Mouse (Mus musculus) liver, embryonic 14.5 days (tissue): ENCODE results near the gene Tecpr1. TPM values are rescaled to one million over a fixed set of nuclear protein-coding genes. Genes with fewer than 3 reads are reported as not detected.

Experiments
- ATAC-seq: fragments of 200-750 bp; cut with Nextera tagmentation; 2 replicates; pipeline ENCODE4 v1.8.0; 2017; ENCODE audit warnings: moderate number of reproducible peaks, mild to moderate bottlenecking, moderate library complexity; ENCODE audit not compliant: insufficient read depth
- DNase-seq, 3 experiments: peaks; one replicate each; pipeline ENCODE4 v3.0.0-alpha.2; 2012 to 2013; ENCODE audit warnings: low read depth in 3 of 3, low spot score in 3 of 3
- H3K27ac ChIP-seq: fragments of 300-500 bp; sonication (generic); 2 replicates; pipeline ENCODE4 v1.5.1; 2014; ENCODE audit warnings: moderate library complexity, mild to moderate bottlenecking, control low read depth, inconsistent platforms
- H3K27me3 ChIP-seq: fragments of 300-500 bp; sonication (generic); 2 replicates; pipeline ENCODE4 v1.6.1; 2014; ENCODE audit warnings: mild to moderate bottlenecking, low read length, moderate library complexity; ENCODE audit not compliant: control insufficient read depth, insufficient read depth
- H3K36me3 ChIP-seq: fragments of 300-500 bp; sonication (generic); replicated peaks from 2 replicates; pipeline ENCODE4 v1.6.1; 2014; ENCODE audit warnings: low read depth; ENCODE audit not compliant: control insufficient read depth, insufficient read depth
- H3K4me1 ChIP-seq, 2 experiments: fragments of 200-500 bp in 1 of 2; fragments of 300-500 bp in 1 of 2; sonication (generic) in 1 of 2; replicated peaks; 2 replicates each; pipeline ENCODE4 v1.6.1; 2012 to 2014; ENCODE audit warnings: antibody characterized with exemption in 1 of 2, inconsistent platforms in 1 of 2, low read length in 1 of 2; ENCODE audit not compliant: control insufficient read depth in 2 of 2, insufficient read depth in 2 of 2
- H3K4me2 ChIP-seq: fragments of 300-500 bp; sonication (generic); 2 replicates; pipeline ENCODE4 v1.6.1; 2014; ENCODE audit warnings: low read depth, mild to moderate bottlenecking, control low read depth, moderate library complexity
- H3K4me3 ChIP-seq, 2 experiments: fragments of 200-500 bp in 1 of 2; fragments of 300-500 bp in 1 of 2; sonication (generic) in 1 of 2; 2 replicates each; pipeline ENCODE4 v1.5.1; 2012 to 2014; ENCODE audit warnings: low read depth in 2 of 2, low read length in 2 of 2, mild to moderate bottlenecking in 2 of 2, control low read depth in 1 of 2, inconsistent platforms in 1 of 2, moderate library complexity in 1 of 2; ENCODE audit not compliant: insufficient read depth in 1 of 2
- H3K9ac ChIP-seq: fragments of 300-500 bp; sonication (generic); replicated peaks from 2 replicates; pipeline ENCODE4 v1.6.1; 2014; ENCODE audit warnings: mild to moderate bottlenecking, control low read depth, moderate library complexity
- H3K9me3 ChIP-seq: fragments of 300-500 bp; sonication (generic); 2 replicates; pipeline ENCODE4 v1.6.1; 2016; ENCODE audit warnings: low read length, mixed read lengths; ENCODE audit not compliant: control insufficient read depth
- CTCF ChIP-seq: IDR thresholded peaks from 2 replicates; pipeline ENCODE4 v1.5.1; 2016; ENCODE audit warnings: antibody characterized with exemption, low read depth, control low read depth
- EP300 ChIP-seq: IDR thresholded peaks from 2 replicates; pipeline ENCODE4 v1.6.1; 2016; ENCODE audit warnings: antibody characterized with exemption, low read depth
- WGBS: fragments of 180-500 bp; shearing (Covaris S2); extraction: QIAGEN DNeasy Blood & Tissue Kit; methylation state at CpG from one replicate; pipeline ENCODE4 v1.1.7; 2014; ENCODE audit not compliant: insufficient replicate concordance; 5-methylcytosine and 5-hydroxymethylcytosine counted together
- polyA plus RNA-seq, 2 experiments: library from polyadenylated mRNA; depleted of rRNA in 1 of 2; stranded (reverse) in 1 of 2; unstranded in 1 of 2; fragments of >200 nt; fragmentation: Nextera tagmentation in 1 of 2; extraction: Ambion mirVana in 1 of 2; gene quantifications; 2 replicates each; pipeline versions ENCODE4 v1.2.1 to v1.2.3; 2012 to 2014

Gene Tecpr1
- polyA plus RNA-seq, 2 experiments: 1.3 to 2.6 TPM

DNA sequence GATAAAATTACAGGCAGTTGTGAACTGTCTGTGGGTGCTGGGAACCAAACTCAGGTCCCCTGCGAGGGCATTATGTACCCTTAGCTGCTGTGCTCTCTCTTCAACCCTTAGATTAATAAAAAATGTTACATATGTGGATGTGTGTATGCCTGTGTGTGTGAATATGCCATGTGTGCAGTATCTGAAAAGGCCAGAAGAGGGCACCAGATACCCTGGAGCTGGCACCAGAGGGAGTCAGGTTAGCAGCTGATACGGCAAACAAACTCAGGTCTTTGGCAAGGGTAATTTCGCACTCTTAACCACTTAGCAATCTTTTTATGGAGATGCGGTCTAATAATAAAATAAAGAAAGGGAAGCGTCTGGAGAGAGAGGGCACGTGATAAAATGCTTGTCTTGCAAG is 21.0 kb downstream of the Tecpr1 start:
- 80% methylated on average over 6 of the region's 6 CpGs for WGBS
- Histone ChIP-seq H3K27me3 (no peaks in the 10 kb centered on the region), H3K9ac (no peak overlapping the region), H3K9me3 (no peaks in the 10 kb centered on the region), H3K4me1 (no peaks in the 10 kb centered on the region), H3K27ac (no peak overlapping the region), H3K36me3 (no peaks in the 10 kb centered on the region), H3K4me3 (no peak overlapping the region), H3K4me2 (no peak overlapping the region)
- ATAC-seq (no peak), DNase-seq (no peak)
- peak; percentile 52 for TF ChIP-seq CTCF
- no peak for TF ChIP-seq EP300

- Histone ChIP-seq H3K27me3 (no peaks in the 10 kb centered on the region), H3K9ac (no peak overlapping the region), H3K36me3 (no peaks in the 10 kb centered on the region), H3K9me3 (no peaks in the 10 kb centered on the region), H3K4me1 (no peaks in the 10 kb centered on the region), H3K4me3 (no peak overlapping the region), H3K27ac (no peak overlapping the region), H3K4me2 (no peak overlapping the region)
- WGBS: 83% methylated on average over 11 of the region's 11 CpGs
- no peak for DNase-seq
- ATAC-seq: no peak
- TF ChIP-seq CTCF: no peak
- TF ChIP-seq EP300: no peak
These were observed 22.8 kb downstream of the Tecpr1 start for GRCm38 (mm10) chr5:144200616-144201015.

GRCm38 (mm10) chr5:144195567-144195966 is 27.8 kb downstream of the Tecpr1 start:
- Histone ChIP-seq H3K4me2 (no peak overlapping the region), H3K36me3 (no peaks in the 10 kb centered on the region), H3K27ac (no peak overlapping the region), H3K27me3 (no peaks in the 10 kb centered on the region), H3K9ac (no peak overlapping the region), H3K9me3 (no peaks in the 10 kb centered on the region), H3K4me1 (no peaks in the 10 kb centered on the region), H3K4me3 (no peak overlapping the region)
- 74% methylated on average over 8 of the region's 8 CpGs for WGBS
- TF ChIP-seq CTCF (no peak), EP300 (no peak)
- ATAC-seq (no peak), DNase-seq (no peak)

DNA sequence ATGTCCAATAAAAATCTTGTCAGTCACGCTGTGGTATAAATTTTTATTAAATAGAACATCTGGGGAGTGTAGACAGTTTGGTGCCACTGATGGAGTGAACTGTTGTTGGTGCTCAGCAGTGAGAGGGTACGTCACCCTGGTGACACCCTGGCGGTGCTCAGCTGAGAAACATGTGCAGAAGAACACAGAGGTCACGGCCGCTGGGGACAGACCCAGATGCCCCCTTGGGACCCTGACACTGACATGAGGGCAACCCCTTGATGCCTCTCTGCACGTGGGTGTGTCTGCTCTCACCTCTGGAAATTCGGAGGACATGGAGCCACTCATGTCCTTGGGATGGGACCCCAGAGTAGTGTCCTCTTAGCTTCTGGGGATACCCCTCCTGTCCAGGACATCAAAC is 29.0 kb downstream of the Tecpr1 start:
- Histone ChIP-seq H3K27me3 (no peaks in the 10 kb centered on the region), H3K36me3 (no peaks in the 10 kb centered on the region), H3K4me1 (peaks cover 7 to 9% of the 10 kb centered on the region in 2 experiments), H3K4me3 (no peak overlapping the region), H3K9ac (no peak overlapping the region), H3K27ac (no peak overlapping the region), H3K9me3 (no peaks in the 10 kb centered on the region), H3K4me2 (no peak overlapping the region)
- DNase-seq (no peak), ATAC-seq (no peak)
- 65% methylated on average over 7 of the region's 7 CpGs for WGBS
- TF ChIP-seq CTCF: no peak
- TF ChIP-seq EP300: no peak

DNA sequence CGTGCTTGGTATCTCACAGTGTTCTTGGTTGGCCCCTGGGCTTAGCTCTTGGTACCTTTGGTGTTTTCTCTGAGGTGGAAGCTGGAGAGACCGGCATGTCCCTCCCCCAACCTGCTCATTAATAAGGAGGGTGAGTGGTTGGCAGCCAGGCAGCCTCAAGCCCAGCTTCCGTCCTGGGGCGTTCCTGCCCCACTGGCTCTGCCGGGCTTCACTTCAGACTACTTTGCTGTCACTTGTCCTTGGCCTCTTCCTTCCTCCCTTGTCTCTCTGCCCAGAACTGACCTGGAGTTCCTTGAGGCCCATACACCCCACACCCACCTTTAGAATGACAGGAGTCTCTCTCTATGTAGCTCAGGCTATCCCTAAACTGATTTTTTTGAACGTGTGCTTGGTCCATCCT is 30.7 kb downstream of the Tecpr1 start:
- Histone ChIP-seq H3K9ac (no peak overlapping the region), H3K4me2 (no peak overlapping the region), H3K27ac (no peak overlapping the region), H3K9me3 (no peaks in the 10 kb centered on the region), H3K36me3 (no peaks in the 10 kb centered on the region), H3K27me3 (no peaks in the 10 kb centered on the region), H3K4me1 (peaks cover 7 to 11% of the 10 kb centered on the region in 2 experiments), H3K4me3 (no peak overlapping the region)
- 38% methylated on average over 6 of the region's 6 CpGs for WGBS
- ATAC-seq (no peak), DNase-seq (no peak)
- TF ChIP-seq CTCF (no peak), EP300 (no peak)
